Mouse (Mus musculus): Measurements from ENCODE around the gene Hmg20a.

GRCm38 (mm10) chr9:56512486-56512885 is 94.1 kb downstream of the Hmg20a start:
- no peak for TF ChIP-seq CTCF (IDR thresholded peaks at IDR 0.05; ENCODE audit: extremely low read depth, insufficient read length, insufficient replicate concordance, low read depth, low read length)
- no peak for TF ChIP-seq POLR2A (IDR thresholded peaks at IDR 0.05; ENCODE audit: low read depth, low read length)

All from small intestine, adult 2 months (tissue).